Mouse (Mus musculus) liver, adult 2 months (tissue): ENCODE data around the gene Sirt6. TPM values are rescaled to one million over a fixed set of nuclear protein-coding genes. Genes with fewer than 3 reads are reported as not detected.

ENCODE experiments used
- DNase-seq: peaks from one replicate; pipeline ENCODE4 v3.0.0-alpha.2; 2011; ENCODE audit warnings: low read depth, low spot score; ENCODE audit errors: extremely low read depth
- H3K27ac ChIP-seq: fragments of 200-500 bp; replicated peaks from 2 replicates; pipeline ENCODE4 v1.5.1; 2012; ENCODE audit warnings: low read depth, mild to moderate bottlenecking, control low read depth, inconsistent platforms, low read length; ENCODE audit not compliant: insufficient read depth
- H3K27me3 ChIP-seq: fragments of 200-500 bp; 2 replicates; pipeline ENCODE4 v1.6.1; 2012; ENCODE audit warnings: mild to moderate bottlenecking, moderate library complexity, low read length, inconsistent platforms; ENCODE audit not compliant: control insufficient read depth, insufficient read depth
- H3K36me3 ChIP-seq: fragments of 200-500 bp; 2 replicates; pipeline ENCODE4 v1.6.1; 2012; ENCODE audit warnings: low read length, inconsistent platforms; ENCODE audit not compliant: control insufficient read depth, insufficient read depth
- H3K4me1 ChIP-seq: fragments of 200-500 bp; 2 replicates; pipeline ENCODE4 v1.6.1; 2011; ENCODE audit warnings: low read length; ENCODE audit not compliant: control insufficient read depth, insufficient read depth
- H3K4me3 ChIP-seq: fragments of 200-500 bp; 2 replicates; pipeline ENCODE4 v1.5.1; 2011; ENCODE audit warnings: low read depth, mild to moderate bottlenecking, control low read depth, low read length, moderate library complexity; ENCODE audit not compliant: insufficient read depth
- H3K79me2 ChIP-seq: fragments of 200-500 bp; 2 replicates; pipeline ENCODE4 v1.6.1; 2012; ENCODE audit warnings: inconsistent platforms, mild to moderate bottlenecking, low read length, moderate library complexity; ENCODE audit not compliant: control insufficient read depth, insufficient read depth
- H3K9ac ChIP-seq: fragments of 200-500 bp; 2 replicates; pipeline ENCODE4 v1.6.1; 2012; ENCODE audit warnings: low read depth, mild to moderate bottlenecking, control low read depth, inconsistent platforms, low read length
- CTCF ChIP-seq: fragments of 200-500 bp; IDR thresholded peaks from 2 replicates; pipeline ENCODE4 v1.5.1; 2011; ENCODE audit warnings: low read depth, low read length, control low read depth
- POLR2A ChIP-seq: fragments of 200-500 bp; IDR thresholded peaks from 2 replicates; pipeline ENCODE4 v1.6.1; 2011; ENCODE audit warnings: low read length, control low read depth; ENCODE audit not compliant: insufficient read depth; ENCODE audit errors: extremely low read depth
- WGBS: fragments of 180-500 bp; shearing (Covaris S2); methylation state at CpG from one replicate; pipeline ENCODE4 v1.1.7; 2018; 5-methylcytosine and 5-hydroxymethylcytosine counted together
- polyA plus RNA-seq: library from polyadenylated mRNA; depleted of rRNA; stranded (reverse); fragments of >200 nt; gene quantifications from 2 replicates; pipeline ENCODE4 v1.2.3, GENCODE M21; 2012
- total RNA-seq: library from RNA; depleted of rRNA; stranded (reverse); fragments of >200 nt; gene quantifications from 2 replicates; pipeline ENCODE4 v1.2.3, GENCODE M21; 2014

Sirt6 gene
- total and polyA plus RNA-seq, 2 experiments, result 1.5 to 9.2 TPM

- no peak for TF ChIP-seq CTCF
- WGBS, result 81% methylated on average over 6 of the region's 6 CpGs
- no peaks in the 10 kb centered on the region for H3K27me3 ChIP-seq
These were observed 44.2 kb downstream of the Sirt6 start for GRCm38 (mm10) chr10:81583347-81583746.

GRCm38 (mm10) chr10:81580441-81581070 lies 47.0 kb downstream of the Sirt6 start:
- Histone ChIP-seq H3K4me3 (no peak overlapping the region), H3K36me3 (no peaks in the 10 kb centered on the region; the same call in 1 of the 2 replicates), H3K27ac (no peak overlapping the region), H3K27me3 (no peaks in the 10 kb centered on the region), H3K9ac (peak overlapping the region; percentile 8; the same call in 1 of the 2 replicates), H3K4me1 (peaks cover 6% of the 10 kb centered on the region; the same call in 1 of the 2 replicates), H3K79me2 (no peaks in the 10 kb centered on the region)
- TF ChIP-seq CTCF (peak; percentile 37), POLR2A (no peak)
- WGBS, result 78% methylated on average over 24 of the region's 25 CpGs
- no peak for DNase-seq

More at GRCm38 (mm10) chr10:81583347-81583746, 44.2 kb downstream of the Sirt6 start:
- no peak overlapping the region for H3K27ac ChIP-seq
- H3K79me2 ChIP-seq, result no peaks in the 10 kb centered on the region
- H3K4me3 ChIP-seq, result no peak overlapping the region
- no peaks in the 10 kb centered on the region for H3K4me1 ChIP-seq
- peaks cover 2% of the 10 kb centered on the region; the same call in 1 of the 2 replicates for H3K36me3 ChIP-seq
- no peak for DNase-seq
- no peak overlapping the region for H3K9ac ChIP-seq

GRCm38 (mm10) chr10:81579967-81580366 lies 47.6 kb downstream of the Sirt6 start:
- H3K27ac ChIP-seq, result no peak overlapping the region
- WGBS, result 87% methylated on average over 4 of the region's 4 CpGs
- H3K36me3 ChIP-seq, result no peaks in the 10 kb centered on the region
- H3K9ac ChIP-seq, result no peak overlapping the region
- no peak overlapping the region for H3K4me3 ChIP-seq
- no peaks in the 10 kb centered on the region for H3K27me3 ChIP-seq
- peaks cover 8% of the 10 kb centered on the region; the same call in 1 of the 2 replicates for H3K4me1 ChIP-seq
- no peak for DNase-seq
- TF ChIP-seq POLR2A, result no peak
- TF ChIP-seq CTCF, result no peak
- H3K79me2 ChIP-seq, result no peaks in the 10 kb centered on the region

GRCm38 (mm10) chr10:81575695-81576094 lies 51.9 kb downstream of the Sirt6 start:
- WGBS, result 15% methylated on average over 6 of the region's 6 CpGs
- TF ChIP-seq CTCF, result no peak
- TF ChIP-seq POLR2A, result no peak
- H3K4me1 ChIP-seq, result peaks cover 16% of the 10 kb centered on the region

GRCm38 (mm10) chr10:81575208-81575631 lies 52.4 kb downstream of the Sirt6 start:
- Histone ChIP-seq H3K4me1 (peaks cover 18% of the 10 kb centered on the region), H3K36me3 (no peaks in the 10 kb centered on the region)
- DNase-seq, result no peak

More at GRCm38 (mm10) chr10:81575695-81576094, 51.9 kb downstream of the Sirt6 start:
- Histone ChIP-seq H3K9ac (peak overlapping the region; percentile 76), H3K79me2 (no peaks in the 10 kb centered on the region), H3K36me3 (no peaks in the 10 kb centered on the region), H3K27me3 (no peaks in the 10 kb centered on the region), H3K4me3 (peak overlapping the region; percentile 75), H3K27ac (no peak overlapping the region)
- DNase-seq, result no peak

More at GRCm38 (mm10) chr10:81575208-81575631, 52.4 kb downstream of the Sirt6 start:
- Histone ChIP-seq H3K27ac (peak overlapping the region; percentile 37), H3K79me2 (no peaks in the 10 kb centered on the region), H3K9ac (peak overlapping the region; percentile 76), H3K4me3 (peak overlapping the region; percentile 75), H3K27me3 (no peaks in the 10 kb centered on the region)
- TF ChIP-seq CTCF, result no peak
- TF ChIP-seq POLR2A, result 0 out of 2 replicates have a peak, but pooled peaks have one; percentile 32
- WGBS, result under 1% methylated on average over 30 of the region's 30 CpGs
